Mouse (Mus musculus): ENCODE results near the gene Fam213a.

Fam213a gene

DNA sequence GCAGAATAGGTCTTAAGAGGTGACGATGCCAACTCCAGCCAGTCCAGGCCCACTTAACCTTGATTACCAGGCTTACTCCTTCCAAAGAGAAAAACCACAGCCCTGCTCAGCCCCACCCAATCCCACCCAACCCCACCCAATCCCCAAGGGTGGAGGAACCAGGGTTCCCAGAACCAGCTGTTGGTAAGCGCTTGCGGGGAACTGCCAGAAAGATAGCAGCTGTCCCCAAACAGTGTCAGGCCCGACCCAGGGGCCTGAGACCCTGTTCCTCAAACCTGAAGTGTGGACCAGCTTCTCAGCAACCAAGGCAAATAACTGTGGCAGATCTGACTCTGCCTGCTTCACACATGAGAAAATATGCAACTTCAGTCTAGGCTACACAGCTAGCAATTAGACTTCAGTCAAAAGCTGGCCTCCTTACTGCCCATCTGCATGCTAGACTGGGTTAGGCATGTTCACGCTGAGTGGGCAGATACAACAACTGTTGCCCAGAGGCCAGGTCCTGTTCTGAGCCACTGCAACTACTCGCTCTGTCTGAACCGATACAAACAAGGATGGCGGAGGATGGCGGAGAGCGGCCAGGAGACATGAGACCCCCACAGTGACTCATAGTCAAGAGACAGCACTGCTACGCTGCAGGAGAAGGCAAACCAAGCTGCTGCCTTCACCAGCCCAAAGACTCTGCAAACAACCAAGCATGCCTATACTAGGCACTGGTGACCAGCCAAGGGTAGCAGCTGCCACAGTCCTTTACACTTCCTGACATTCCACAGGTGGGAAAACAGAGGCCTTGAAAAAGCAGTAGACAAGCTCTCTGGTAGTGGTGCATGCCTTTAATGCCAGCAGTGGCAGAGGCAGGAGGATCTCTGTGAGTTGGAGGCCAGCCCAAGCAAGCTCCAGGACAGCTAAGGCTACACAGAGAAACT, 51.0 kb downstream of the Fam213a start:
- no peak for DNase-seq

DNA sequence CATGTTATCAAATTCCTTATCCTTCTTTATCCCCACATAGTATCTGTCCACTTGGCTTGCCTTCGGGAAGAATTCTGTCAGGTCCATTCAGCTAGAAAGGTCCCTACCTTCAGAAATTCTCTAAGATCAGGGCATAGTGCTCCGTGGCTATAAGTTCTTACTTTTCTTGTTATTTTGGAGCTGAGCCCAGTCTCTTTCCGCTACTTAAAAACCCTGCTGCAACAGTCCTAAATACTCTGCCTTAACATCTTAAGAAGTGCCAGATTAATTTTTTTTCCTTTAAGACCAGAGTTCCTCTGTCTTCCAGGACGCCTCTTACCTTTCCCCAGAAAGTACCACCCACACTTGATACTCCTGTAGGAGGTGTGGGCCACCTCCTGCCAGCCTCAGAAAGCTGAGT, 53.4 kb downstream of the Fam213a start:
- DNase-seq: no peak

DNA sequence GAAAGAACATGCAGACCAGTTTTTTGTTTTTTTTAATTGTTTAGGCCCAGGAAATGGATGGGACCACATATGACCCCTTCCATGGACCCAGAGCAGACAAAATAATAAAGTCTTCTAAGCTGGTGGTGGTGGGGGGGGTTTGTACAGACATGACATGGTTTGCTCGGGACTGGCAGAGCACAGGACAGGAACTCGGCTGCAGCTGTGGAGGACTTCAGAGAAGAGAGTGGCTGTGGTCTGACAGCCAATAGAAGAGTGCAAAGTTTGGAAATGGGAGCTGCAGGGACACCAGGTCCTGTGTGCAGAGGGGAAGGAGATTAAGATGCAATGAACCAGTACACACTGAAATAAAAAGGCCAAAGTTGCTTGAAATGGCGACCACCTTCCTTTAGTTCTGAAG, 54.0 kb downstream of the Fam213a start:
- DNase-seq: no peak

DNA sequence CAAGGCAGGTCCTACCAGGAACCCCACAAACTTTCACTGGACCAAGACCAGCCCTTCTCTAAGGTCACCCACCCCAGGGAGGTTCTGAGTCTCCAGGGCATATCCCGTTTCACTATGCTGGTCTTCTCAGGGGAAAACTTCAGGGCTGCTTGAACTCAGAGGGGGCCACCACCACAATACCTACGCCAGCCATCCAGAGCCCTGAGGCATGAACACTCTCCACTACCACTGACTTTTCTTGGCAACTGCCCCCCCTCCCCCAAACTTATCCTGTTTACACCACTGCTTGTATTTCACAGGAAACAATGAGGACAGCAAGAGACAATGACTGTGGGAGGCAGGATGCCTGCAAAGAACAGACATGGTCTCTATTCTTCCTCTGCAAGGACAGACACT, 54.6 kb downstream of the Fam213a start:
- DNase-seq: peak; percentile 68

DNA sequence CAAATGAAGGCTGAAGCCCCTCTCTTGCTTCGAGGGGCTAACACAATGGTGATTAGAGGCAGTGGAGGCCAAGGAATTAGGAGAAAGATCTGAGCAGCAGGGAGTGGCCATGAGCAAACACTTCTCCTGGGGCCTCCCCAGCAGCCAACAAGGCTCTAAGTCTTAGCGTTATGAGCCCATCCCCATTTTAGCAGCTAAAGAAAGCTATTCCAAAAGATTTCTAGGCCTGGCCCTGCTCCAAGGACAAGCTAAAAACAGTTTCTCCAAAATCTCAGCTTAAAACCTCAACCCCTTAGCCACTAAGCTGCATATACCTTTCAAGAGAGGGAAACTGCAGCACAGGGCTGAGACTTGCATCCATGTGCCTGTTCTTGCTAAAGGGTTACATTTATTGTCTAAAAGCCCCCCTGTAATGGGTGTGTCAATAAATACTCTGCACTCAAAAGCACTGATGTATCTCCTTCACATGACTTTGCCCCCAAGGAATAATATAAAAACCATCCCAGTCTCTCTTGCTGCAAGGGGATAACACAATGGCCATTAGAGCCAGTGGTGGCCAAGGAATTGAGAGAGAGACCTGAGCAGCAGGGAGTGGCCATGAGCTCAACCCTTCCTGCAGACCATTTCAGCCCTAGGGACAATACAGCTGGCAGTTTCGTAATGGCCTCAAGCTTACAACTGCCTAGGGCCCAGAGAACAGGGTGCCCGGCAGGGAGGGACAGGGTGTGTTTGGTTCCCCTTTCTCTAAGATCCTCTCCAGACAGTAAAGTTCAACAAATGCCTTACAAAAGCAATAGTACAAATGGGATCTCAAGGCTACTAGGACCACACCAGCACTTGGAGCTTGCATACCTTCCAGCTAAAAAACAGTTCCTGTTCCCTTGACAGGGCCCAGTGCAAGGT, 55.3 kb downstream of the Fam213a start:
- peak; percentile 55 for DNase-seq

DNA sequence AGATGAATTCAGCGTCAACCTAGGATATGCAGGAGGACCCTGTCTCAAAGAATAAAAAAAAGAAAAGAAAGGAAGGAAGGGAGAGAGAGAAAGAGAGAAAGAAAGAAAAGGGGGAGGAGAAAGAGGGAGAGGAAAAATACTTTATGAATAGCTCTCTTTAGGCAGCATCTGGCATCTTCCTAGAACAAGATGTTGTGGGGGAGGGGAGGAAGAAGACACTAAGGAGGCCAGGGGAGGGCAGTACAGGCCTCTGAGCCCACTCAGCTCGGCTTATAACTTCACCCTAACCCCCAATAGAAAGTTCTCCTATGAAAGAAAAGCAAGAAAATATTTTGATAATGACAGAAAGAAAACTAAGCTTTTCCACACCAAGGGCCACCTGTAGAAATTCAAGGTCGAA, 56.0 kb downstream of the Fam213a start:
- DNase-seq: no peak

DNA sequence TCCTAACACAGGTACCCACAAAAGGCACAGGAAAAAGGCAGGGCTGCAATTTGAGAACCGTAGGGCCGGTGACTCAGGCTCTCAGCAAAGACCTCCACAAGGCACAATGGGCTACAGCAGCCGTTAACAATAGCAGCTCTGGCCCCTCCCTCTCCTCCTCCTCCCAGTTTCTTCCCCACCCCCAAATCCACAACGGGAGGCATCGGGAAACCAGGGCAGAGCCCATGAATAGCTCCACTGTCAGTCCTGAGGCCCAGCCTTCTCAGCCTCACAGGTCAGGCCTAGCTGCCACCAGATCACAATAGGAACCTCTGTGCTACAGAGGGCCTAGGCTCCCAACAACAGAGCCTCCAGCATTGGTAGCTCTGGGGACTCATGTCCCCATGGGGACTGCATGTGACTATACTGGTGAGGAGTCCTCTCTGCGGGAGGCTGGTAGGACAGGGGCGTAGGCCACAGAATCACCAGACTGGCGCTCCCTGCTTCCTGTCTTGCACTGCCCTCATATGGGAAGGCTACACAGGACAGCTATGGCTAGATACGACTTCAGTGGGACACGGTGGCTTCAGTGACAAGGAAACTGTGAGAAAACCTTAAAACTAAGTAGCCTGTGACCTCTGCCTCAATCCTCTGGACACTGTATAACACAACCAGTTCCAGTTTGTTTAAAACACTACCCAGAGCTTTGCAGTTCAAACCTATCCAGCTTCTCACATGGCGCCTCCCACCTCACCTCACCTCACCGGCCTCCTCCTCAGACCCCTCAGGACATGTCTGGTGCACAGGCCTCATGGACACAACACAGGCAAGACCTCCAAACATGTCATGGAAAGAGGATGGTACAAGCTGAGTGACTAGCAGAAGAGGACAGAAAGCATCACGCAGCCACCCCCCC, 57.1 kb downstream of the Fam213a start:
- peak; percentile 46 for DNase-seq

DNA sequence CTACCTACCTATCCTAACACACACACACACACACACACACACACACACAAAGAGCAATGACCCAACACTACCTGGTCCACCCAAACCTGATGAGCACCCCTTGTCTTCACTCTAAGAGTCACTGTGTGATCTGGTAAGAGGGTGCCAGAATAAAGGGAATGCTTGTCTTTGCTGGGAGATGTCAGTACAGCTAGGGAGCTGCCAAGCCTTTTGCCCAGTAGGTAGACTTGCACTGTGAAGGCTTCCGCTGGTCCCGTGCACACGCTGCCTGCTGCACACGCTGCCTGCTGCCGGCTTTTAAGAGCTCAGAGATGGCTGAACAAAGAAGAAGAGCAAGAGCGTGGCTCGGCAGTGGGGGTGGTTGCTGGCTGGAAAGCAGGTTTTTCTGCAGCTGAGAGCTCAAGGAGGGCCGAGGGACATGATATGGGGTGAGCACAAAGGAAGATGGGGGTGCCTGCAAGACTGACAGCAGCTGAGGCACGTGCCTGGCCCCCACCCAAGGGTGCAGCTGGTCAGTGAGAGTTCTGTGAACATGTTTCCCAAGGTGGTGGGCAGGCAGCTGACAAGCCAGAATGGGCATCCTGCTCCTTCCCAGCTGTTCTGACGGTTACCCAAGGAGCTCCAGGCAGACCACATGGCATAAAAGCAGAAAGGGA, 57.9 kb downstream of the Fam213a start:
- no peak for DNase-seq

DNA sequence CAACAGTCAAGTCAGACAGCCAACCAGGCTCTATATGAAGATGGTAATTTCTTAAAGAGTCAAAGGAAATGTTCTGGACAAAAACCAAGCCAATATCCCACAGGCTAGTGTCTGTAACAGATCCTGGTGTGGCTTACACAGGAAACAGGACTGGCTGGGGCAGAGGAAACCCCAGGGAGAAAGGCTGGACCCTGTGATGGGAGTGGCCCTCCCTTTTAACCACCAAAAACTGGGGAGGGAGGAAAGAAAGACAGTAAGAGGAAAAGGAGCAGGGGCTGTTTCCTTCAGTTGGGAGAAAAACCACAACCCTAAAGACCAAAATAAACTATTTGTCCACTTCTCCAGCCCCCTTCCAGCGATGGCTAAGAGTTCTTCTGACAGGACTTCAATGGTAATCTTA, 58.4 kb downstream of the Fam213a start:
- DNase-seq: no peak

DNA sequence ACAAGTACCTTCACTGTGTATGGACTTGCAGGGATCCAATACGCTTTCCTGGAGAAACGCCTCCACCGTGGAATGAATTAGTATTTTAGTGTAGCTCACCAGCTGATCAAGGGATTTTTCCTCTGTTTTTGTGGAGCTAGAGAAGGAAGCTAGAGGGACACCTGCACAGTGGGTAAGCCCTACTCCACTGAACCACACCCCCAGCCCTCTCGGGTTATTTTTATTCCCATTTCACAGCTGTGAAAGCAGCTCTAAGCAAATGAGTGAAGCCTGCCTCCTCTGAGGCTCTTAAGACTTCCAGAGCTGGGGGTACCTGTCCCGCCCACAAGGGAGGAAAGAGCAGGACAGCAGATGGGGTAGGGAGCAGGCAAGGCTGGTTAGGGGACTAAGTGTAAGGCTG, 60.2 kb downstream of the Fam213a start:
- DNase-seq: no peak

DNA sequence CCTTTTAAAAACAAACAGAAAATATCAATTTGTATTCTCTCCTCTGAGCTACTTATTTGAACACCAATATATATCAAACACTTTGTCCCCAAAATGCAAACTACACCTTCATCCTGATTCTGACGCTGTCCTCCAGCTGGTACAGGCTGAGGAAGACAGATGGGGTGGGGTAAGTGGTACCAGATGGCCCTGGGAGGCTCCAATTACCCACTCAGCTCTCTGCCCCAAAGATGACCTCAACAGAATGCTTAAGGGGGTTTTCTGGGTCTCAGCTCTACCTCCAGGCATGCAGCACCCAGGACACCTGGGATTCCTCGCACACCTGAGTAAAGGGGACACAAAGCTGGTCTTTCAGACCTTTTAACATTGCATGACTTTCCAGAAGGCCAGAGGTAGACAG, 60.9 kb downstream of the Fam213a start:
- DNase-seq: no peak

DNA sequence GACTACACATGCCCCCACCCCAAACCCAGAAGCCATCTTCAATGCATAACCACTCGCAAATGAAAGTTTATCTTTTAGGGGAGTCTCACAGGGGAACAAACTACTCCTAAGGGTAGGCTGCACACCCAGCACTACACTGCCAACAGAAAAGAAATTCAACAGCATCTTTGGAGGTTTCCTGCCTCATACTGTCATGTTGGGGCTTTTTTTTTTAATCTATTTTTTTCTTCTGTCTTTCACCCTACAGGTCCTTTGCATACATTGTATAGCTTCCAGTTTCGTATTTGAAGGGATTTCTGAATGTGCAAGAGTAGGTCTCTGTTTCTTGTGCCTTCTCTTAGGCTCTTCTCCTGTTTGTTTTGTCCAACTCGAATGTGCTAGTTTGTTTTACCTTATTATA, 61.3 kb downstream of the Fam213a start:
- DNase-seq: no peak

DNA sequence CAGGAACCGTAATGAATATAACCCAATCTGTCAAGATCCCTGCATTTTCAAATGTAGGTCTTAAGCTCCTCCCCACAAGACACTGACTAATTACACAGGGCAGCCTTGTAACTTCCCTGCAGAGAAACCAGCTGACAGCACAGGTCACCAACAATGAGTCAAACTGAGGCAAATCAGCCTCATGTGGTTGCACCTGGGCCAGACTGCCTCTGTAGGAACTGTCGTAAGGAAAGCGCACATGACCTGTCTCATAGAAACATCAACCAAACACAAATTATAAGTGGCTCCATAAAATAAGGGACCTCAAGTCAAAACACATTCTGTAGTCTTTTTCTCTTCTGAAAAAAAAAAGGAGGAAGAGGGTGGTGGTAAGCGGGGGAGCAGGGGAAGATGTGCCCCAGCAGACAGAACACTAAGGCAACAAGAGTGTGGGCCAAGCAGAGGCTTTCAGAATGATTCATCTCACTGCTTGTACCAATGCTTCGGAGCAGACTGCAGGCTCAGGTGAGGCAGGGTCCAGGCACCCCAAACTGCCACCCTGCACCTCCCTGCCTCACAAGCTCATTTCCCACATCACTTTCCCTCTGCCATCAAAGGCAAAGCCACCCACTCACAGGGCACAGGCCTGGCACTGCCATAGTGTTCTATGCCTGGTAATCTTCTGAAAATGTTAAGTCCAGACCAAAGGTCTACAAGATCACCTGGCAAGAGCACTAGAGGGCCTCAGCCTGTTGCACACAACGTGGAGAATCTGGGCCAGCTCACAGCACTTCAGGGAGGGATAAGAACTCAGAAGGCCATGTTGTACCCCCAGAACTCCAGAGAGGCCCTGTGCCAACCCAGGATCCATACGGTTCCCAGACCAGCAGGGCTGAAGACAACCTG, 63.6 kb downstream of the Fam213a start:
- no peak for DNase-seq

DNA sequence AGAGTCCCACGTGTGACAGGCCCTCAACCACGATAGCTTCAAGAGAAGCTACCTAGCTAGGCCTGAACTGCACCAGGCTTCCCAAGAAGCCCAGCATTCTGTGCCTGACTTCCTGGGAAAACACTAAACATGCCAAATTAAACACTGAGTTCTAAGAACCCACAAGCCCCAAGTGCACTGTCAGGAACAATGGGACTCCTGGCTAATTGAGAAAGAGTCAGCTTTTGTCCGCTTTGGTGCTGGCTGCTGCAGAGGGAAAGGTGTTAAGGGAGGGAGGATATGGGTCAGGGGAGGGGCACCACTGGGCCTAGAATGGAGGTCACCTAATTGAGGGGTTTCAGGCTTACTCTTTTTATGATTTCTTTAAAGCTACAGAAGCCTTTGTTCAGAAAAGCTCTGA, 64.5 kb downstream of the Fam213a start:
- no peak for DNase-seq

DNA sequence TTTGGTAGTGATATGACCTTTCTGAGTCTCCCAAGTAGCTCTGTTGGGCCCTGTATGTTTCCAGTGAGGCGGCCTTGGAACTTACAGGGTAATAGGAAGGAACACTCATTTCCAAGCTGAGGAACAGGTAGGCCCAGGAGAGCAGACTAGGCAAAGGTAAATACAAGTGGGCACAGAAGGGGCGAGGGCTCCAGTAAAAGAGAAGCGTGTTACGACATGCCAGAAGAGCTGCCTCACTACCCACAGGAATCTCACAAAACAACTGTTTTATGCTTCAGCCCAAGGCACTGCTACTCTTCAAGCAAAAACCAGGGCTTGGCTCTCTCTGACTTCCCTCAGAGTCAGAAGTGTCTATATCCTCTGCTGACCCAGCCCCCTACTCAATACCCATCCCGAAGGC, 65.1 kb downstream of the Fam213a start:
- DNase-seq: no peak

DNA sequence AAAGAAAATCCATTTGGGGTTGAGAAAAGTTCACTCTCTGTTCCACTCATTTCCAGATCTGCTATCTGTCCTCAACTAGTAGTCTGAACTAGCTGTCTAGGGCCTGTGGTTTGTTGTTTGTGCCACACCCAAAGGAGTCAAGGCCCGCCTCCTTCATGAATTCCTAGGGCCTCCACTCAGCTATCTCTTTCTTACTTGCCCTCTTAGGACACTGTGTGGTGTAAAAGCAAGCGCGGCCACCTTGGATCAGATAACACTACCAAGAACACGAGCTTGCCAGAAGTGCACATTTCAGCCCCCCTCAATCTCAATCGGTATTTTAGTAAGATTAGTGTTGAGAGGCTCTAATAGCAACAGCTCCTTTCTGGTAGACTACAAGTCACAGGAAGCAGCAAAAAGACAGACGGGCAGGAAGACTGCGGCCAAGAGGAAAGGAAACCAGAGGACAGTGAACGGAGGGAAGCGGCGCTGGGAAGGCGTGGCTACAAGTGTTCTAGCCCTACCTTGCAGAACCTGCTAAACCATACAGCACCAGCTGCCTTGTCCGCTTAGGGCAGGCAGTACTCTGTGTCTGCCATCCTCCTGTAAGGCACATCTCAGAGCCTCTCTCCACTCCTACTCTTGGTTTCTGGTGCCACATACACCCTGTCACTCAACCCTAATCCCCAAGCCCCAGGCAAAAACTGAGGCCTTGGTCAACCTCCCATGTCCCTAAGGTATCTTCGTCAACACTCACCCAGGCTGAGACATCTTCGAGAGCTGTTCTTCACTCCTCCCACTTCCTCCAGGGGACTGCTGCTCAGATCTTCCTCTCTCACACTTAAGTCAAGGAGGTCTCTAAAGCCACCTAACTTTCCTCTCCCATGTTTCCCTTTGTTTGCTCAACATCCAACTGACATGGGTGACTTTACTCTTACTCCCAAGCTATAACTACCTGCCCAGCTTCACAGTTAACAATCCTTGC, 65.9 kb downstream of the Fam213a start:
- peak; percentile 57 for DNase-seq

DNA sequence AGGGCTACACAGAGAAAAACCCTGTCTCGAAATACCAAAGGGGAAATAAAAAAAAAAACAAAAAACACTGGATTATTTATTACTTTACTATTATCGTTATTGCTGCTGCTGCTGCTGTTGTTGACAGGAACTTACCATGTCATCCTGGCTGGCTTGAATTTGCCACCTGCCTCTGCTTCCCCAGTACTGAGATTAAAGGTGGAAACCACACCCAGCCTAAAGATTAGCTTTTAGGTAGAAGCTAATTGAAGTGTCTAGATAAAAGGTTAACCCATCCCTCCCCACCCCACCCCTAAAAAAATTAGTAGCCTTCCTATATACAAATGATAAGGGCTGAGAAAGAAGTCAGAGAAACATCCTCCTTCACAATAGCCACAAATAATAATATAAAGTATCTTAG, 69.8 kb downstream of the Fam213a start:
- DNase-seq: no peak

Data from lung, postnatal 14 days (tissue).